Mouse (Mus musculus): ENCODE measurements around the gene Fam234a. TPM values are rescaled to one million over a fixed set of nuclear protein-coding genes. Genes with fewer than 3 reads are reported as not detected.

Gene Fam234a
- polyA plus RNA-seq, 1 experiment from 2014 or later = 21.3 TPM

DNA sequence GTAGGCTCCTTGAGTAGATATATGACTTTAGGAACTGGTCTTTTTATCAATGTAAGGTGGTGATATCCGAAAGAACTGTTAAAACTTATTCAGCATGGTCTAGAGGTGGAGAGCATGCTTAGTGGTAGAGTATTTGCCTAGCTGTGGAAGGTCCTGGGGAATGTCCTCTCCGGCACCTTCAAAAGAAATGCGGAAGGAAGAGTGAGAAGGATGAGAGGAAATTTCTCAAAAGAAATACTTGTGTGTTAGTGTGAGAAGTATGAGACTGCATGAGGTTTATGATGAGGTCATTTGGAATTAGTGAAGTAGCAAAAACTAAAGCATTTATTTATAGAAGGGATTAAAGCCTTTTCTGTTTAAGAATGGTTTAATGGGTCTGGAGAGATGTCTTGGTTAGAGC lies 18.3 kb upstream of the Fam234a start:
- Histone ChIP-seq H3K4me1 (replicated peaks; ENCODE audit: control insufficient read depth, insufficient read depth, low read length) (no peaks in the 10 kb centered on the region), H3K27me3 (ENCODE audit: control insufficient read depth, insufficient read depth, low read length) (no peaks in the 10 kb centered on the region), H3K9me3 (ENCODE audit: control insufficient read depth, low read length) (no peaks in the 10 kb centered on the region), H3K4me3 (ENCODE audit: low read depth, low read length) (no peak overlapping the region), H3K9ac (ENCODE audit: low read length) (no peak overlapping the region), H3K36me3 (ENCODE audit: control insufficient read depth, insufficient read depth, low read length) (peaks cover 20% of the 10 kb centered on the region), H3K4me2 (ENCODE audit: low read depth, low read length, severe bottlenecking) (no peak overlapping the region), H3K27ac (ENCODE audit: low read depth, low read length) (no peak overlapping the region)
- 96% methylated on average over 3 of the region's 3 CpGs for WGBS
- DNase-seq (ENCODE audit: low spot score) (no peak), ATAC-seq (replicated peaks; ENCODE audit: low FRiP score) (no peak)

DNA sequence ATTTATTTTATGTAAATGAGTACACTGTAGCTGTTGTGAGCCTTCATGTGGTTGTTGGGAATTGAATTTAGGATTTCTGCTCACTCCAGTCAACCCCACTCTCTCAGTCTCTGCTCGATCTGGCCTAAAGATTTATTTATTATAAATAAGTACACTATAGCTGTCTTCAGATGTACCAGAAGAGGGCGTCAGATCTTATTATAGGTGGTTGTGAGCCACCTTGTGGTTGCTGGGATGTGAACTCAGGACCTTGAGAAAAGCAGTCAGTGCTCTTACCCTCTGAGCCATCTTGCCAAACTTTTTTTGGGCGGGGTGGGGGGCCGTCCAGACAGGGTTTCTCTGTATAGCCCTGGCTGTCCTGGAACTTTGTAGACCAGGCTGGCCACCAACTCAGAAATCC lies 17.8 kb upstream of the Fam234a start:
- H3K27me3 ChIP-seq (ENCODE audit: control insufficient read depth, insufficient read depth, low read length) = no peaks in the 10 kb centered on the region
- WGBS = 93% methylated on average over 4 of the region's 4 CpGs
- no peak overlapping the region for H3K4me3 ChIP-seq (ENCODE audit: low read depth, low read length)
- no peaks in the 10 kb centered on the region for H3K9me3 ChIP-seq (ENCODE audit: control insufficient read depth, low read length)
- peaks cover 18% of the 10 kb centered on the region for H3K36me3 ChIP-seq (ENCODE audit: control insufficient read depth, insufficient read depth, low read length)
- H3K27ac ChIP-seq (ENCODE audit: low read depth, low read length) = no peak overlapping the region
- no peaks in the 10 kb centered on the region for H3K4me1 ChIP-seq (replicated peaks; ENCODE audit: control insufficient read depth, insufficient read depth, low read length)
- H3K9ac ChIP-seq (ENCODE audit: low read length) = no peak overlapping the region
- H3K4me2 ChIP-seq (ENCODE audit: low read depth, low read length, severe bottlenecking) = no peak overlapping the region
- DNase-seq (ENCODE audit: low spot score) (no peak), ATAC-seq (replicated peaks; ENCODE audit: low FRiP score) (no peak)

DNA sequence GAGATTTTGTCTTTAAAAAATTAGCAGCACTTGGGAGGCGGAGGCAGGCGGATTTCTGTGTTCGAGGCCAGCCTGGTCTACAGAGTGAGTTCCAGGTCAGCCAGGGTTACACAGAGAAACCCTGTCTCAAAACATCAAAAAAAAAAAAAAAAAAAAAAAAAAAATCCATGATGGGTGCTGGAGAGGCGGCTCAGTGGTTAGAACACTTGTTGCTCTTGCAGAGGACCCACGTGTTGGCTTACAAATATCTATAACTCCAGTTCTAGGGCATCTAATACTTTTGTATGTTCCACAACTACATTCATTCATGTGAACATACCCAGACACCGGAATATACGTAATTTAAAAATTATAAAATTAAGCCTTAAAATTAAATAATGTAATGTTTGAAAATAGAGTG lies 11.3 kb upstream of the Fam234a start:
- ATAC-seq (replicated peaks; ENCODE audit: low FRiP score) (no peak), DNase-seq (ENCODE audit: low spot score) (no peak)
- peaks cover 8% of the 10 kb centered on the region for H3K36me3 ChIP-seq (ENCODE audit: control insufficient read depth, insufficient read depth, low read length)
- no peaks in the 10 kb centered on the region for H3K27me3 ChIP-seq (ENCODE audit: control insufficient read depth, insufficient read depth, low read length)
- H3K9ac ChIP-seq (ENCODE audit: low read length) = no peak overlapping the region
- no peaks in the 10 kb centered on the region for H3K9me3 ChIP-seq (ENCODE audit: control insufficient read depth, low read length)
- no peaks in the 10 kb centered on the region for H3K4me1 ChIP-seq (replicated peaks; ENCODE audit: control insufficient read depth, insufficient read depth, low read length)
- no peak overlapping the region for H3K4me3 ChIP-seq (ENCODE audit: low read depth, low read length)
- H3K27ac ChIP-seq (ENCODE audit: low read depth, low read length) = no peak overlapping the region
- no peak overlapping the region for H3K4me2 ChIP-seq (ENCODE audit: low read depth, low read length, severe bottlenecking)
- WGBS = 95% methylated on average over 7 of the region's 7 CpGs

DNA sequence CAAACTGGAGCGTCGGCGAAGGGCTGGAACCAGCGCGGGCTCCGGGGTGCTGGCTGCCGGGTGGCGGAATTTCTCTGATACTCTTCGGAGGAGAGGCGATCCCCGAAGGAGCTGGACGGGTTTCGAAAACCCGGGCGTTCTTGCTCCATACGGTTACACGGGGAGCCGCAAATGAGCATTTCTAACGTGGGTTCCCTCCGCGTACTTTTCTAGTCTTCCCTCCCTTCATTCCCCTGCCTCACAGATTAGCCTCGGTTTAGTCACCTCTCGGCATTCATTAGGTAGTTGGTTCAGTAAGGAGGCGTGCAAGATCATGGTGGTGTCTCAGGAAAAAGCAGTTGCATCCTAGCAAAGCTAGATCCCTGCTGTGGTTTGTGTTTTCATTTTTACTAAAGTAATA lies 9.4 kb upstream of the Fam234a start:
- ATAC-seq (replicated peaks; ENCODE audit: low FRiP score) (no peak), DNase-seq (ENCODE audit: low spot score) (no peak)

DNA sequence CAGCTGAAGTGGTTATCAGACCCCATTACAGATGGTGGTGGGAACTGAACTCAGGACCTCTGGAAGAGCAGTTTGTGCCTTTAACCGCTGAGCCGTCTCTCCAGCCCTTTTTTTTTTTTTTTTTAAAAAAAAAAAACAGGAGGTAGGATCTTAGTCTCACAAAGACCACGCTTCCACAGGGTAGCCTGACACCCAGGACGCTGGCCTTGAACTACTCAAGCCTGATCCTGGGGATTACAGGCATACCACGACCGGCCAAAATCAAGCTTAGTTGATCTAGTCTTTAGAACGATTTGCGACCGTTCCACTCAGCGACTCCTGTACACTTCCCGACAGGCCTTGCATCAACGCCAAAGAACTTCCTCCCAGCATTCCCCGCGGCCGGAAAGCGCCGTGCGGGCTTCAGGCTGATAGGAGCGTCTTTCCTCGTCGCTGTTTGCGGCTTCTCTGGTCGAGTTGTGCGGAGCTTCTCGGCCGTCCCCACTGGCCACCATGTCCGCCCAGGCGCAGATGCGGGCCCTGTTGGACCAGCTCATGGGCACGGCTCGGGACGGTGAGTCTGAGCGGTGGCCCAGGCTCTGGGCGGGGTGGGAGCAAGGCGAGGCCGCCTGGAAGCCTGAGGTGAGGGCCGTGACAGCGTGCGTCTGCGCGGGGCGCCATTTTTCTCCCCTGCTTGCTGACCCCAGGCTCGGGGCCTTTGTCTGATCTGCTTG lies 8.7 kb upstream of the Fam234a start, which contains the start of gene Luc7l:
TSS of gene Luc7l (plus strand) at position 358 of the 713 bp plus-strand sequence.
- no peaks in the 10 kb centered on the region for H3K27me3 ChIP-seq (ENCODE audit: control insufficient read depth, insufficient read depth, low read length)
- no peaks in the 10 kb centered on the region for H3K4me1 ChIP-seq (replicated peaks; ENCODE audit: control insufficient read depth, insufficient read depth, low read length)
- ATAC-seq (replicated peaks; ENCODE audit: low FRiP score) (peak; percentile 94), DNase-seq (ENCODE audit: low spot score) (peak; percentile 96)
- H3K9me3 ChIP-seq (ENCODE audit: control insufficient read depth, low read length) = no peaks in the 10 kb centered on the region
- H3K36me3 ChIP-seq (ENCODE audit: control insufficient read depth, insufficient read depth, low read length) = peaks cover 3% of the 10 kb centered on the region; the same call in 1 of the 2 replicates
- H3K27ac ChIP-seq (ENCODE audit: low read depth, low read length) = peak within 1 kb of the TSS; percentile 94
- under 1% methylated on average over 43 of the region's 43 CpGs for WGBS
- H3K4me3 ChIP-seq (ENCODE audit: low read depth, low read length) = peak within 1 kb of the TSS; percentile 98
- H3K9ac ChIP-seq (ENCODE audit: low read length) = peak within 1 kb of the TSS; percentile 97
- H3K4me2 ChIP-seq (ENCODE audit: low read depth, low read length, severe bottlenecking) = peak within 1 kb of the TSS; percentile 75

More for the DNA sequence above, 9.4 kb upstream of the Fam234a start:
- Histone ChIP-seq H3K4me2 (ENCODE audit: low read depth, low read length, severe bottlenecking) (peak overlapping the region; percentile 75), H3K9ac (ENCODE audit: low read length) (peak overlapping the region; percentile 97), H3K27me3 (ENCODE audit: control insufficient read depth, insufficient read depth, low read length) (no peaks in the 10 kb centered on the region), H3K9me3 (ENCODE audit: control insufficient read depth, low read length) (no peaks in the 10 kb centered on the region), H3K4me1 (replicated peaks; ENCODE audit: control insufficient read depth, insufficient read depth, low read length) (no peaks in the 10 kb centered on the region), H3K36me3 (ENCODE audit: control insufficient read depth, insufficient read depth, low read length) (peaks cover 8% of the 10 kb centered on the region), H3K27ac (ENCODE audit: low read depth, low read length) (peak overlapping the region; percentile 94), H3K4me3 (ENCODE audit: low read depth, low read length) (peak overlapping the region; percentile 98)
- WGBS = under 1% methylated on average over 24 of the region's 24 CpGs

DNA sequence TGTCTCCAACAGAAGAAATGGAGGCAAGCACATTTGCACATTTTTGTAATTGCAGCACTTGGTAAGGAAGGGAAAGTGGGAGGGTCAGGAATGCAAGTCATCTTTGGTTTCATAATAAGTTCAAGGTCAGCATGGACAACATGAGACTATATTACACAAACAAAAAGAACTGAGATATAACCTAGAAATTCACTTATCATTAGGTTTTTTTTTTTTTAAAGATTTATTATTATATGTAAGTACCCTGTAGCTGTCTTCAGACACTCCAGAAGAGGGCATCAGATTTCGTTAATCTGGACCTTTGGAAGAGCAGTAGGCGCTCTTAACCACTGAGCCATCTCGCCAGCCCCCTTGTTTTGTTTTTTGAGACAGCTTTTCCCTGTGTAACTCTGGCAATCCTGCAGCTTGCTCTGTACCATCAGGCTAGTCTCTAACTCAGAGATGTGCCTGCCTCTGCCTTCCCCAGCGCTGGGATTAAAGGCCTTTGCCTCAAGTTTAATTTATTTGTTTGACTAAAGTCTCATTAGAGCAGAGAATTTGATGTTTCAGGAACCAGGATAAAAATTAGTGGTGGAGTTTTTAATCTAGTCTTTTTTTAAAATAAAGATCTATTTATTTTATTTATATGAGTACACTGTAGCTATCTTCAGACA lies 8.0 kb upstream of the Fam234a start:
- WGBS = 53% methylated on average over 4 of the region's 4 CpGs
- DNase-seq (ENCODE audit: low spot score) = no peak
- Histone ChIP-seq H3K4me3 (ENCODE audit: low read depth, low read length) (peak overlapping the region; percentile 98; the same call in 1 of the 2 replicates), H3K4me1 (replicated peaks; ENCODE audit: control insufficient read depth, insufficient read depth, low read length) (no peaks in the 10 kb centered on the region), H3K27me3 (ENCODE audit: control insufficient read depth, insufficient read depth, low read length) (no peaks in the 10 kb centered on the region), H3K27ac (ENCODE audit: low read depth, low read length) (no peak overlapping the region), H3K9me3 (ENCODE audit: control insufficient read depth, low read length) (no peaks in the 10 kb centered on the region), H3K4me2 (ENCODE audit: low read depth, low read length, severe bottlenecking) (peak overlapping the region; percentile 75; the same call in 1 of the 2 replicates), H3K36me3 (ENCODE audit: control insufficient read depth, insufficient read depth, low read length) (peaks cover 2% of the 10 kb centered on the region; the same call in 1 of the 2 replicates), H3K9ac (ENCODE audit: low read length) (peak overlapping the region; percentile 29; the same call in 1 of the 2 replicates)
- no peak for ATAC-seq (replicated peaks; ENCODE audit: low FRiP score)

DNA sequence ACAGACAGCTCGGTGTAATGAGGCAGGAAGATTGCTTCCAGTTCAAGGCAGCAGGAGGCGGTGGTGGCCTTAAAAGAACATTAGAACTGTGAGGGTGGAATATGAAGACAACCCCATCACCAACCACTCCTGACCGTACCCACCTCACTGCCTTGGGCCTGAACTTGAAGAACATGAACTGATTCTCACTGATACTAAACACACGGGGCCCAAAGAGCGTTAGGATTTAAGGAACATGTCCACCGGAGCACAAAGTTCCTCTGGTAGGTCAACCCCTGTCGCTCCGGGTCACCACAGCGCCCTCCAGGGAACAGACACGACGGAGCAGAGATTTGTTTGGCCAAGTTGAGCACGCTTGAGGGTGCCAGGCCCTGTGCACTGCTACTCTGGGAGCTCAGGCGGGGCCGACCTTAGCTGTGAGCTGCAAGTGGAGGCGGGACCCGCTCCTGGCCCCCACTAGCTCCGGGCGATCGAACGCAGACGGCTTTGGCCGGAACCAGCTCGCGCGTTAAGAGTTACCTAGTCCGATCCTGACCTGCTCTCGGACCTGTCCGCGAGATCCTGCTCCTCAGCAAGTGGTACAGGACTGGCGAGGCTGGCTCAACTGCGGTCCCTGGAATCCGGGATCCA lies 456 bp downstream of the Fam234a start:
- Histone ChIP-seq H3K4me1 (replicated peaks; ENCODE audit: control insufficient read depth, insufficient read depth, low read length) (no peaks in the 10 kb centered on the region), H3K9me3 (ENCODE audit: control insufficient read depth, low read length) (no peaks in the 10 kb centered on the region), H3K36me3 (ENCODE audit: control insufficient read depth, insufficient read depth, low read length) (no peaks in the 10 kb centered on the region), H3K4me2 (ENCODE audit: low read depth, low read length, severe bottlenecking) (peak overlapping the region; percentile 79), H3K4me3 (ENCODE audit: low read depth, low read length) (peak overlapping the region; percentile 71), H3K9ac (ENCODE audit: low read length) (peak overlapping the region; percentile 69), H3K27ac (ENCODE audit: low read depth, low read length) (0 out of 2 replicates have a peak overlapping the region, but pooled peaks have one; percentile 46), H3K27me3 (ENCODE audit: control insufficient read depth, insufficient read depth, low read length) (no peaks in the 10 kb centered on the region)
- DNase-seq (ENCODE audit: low spot score) (no peak), ATAC-seq (replicated peaks; ENCODE audit: low FRiP score) (peak; percentile 84)
- WGBS = 1% methylated on average over 32 of the region's 32 CpGs

DNA sequence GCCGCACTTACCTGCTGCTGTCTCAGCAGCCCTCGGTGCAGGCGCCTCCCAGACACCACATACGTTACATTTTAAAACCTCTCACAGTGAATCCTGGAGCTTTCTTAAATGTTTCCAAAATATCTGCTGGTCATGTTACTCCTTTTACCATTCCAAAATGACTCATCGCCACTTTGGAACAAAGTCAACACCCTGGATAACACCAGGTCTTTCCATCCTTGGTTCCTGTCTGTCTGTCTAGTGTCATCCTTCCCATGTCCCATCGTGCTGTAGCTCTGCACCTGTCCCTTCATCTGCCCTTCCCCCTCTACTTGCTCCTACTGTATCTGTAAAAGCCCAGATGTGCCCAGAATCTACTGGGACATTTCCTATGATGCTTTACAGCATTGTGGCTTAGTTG lies 3.1 kb downstream of the Fam234a start:
- no peaks in the 10 kb centered on the region for H3K36me3 ChIP-seq (ENCODE audit: control insufficient read depth, insufficient read depth, low read length)
- no peaks in the 10 kb centered on the region for H3K4me1 ChIP-seq (replicated peaks; ENCODE audit: control insufficient read depth, insufficient read depth, low read length)
- ATAC-seq (replicated peaks; ENCODE audit: low FRiP score) (no peak), DNase-seq (ENCODE audit: low spot score) (no peak)
- WGBS = 78% methylated on average over 6 of the region's 6 CpGs
- no peaks in the 10 kb centered on the region for H3K27me3 ChIP-seq (ENCODE audit: control insufficient read depth, insufficient read depth, low read length)
- no peak overlapping the region for H3K4me2 ChIP-seq (ENCODE audit: low read depth, low read length, severe bottlenecking)
- no peaks in the 10 kb centered on the region for H3K9me3 ChIP-seq (ENCODE audit: control insufficient read depth, low read length)
- no peak overlapping the region for H3K4me3 ChIP-seq (ENCODE audit: low read depth, low read length)
- no peak overlapping the region for H3K27ac ChIP-seq (ENCODE audit: low read depth, low read length)
- H3K9ac ChIP-seq (ENCODE audit: low read length) = no peak overlapping the region
